Mouse (Mus musculus) forebrain, postnatal 0 days (tissue): ENCODE data around the gene Zbtb5. TPM values are rescaled to one million over a fixed set of nuclear protein-coding genes. Genes with fewer than 3 reads are reported as not detected.

Source experiments
- ATAC-seq: fragments of 200-750 bp; cut with Nextera tagmentation; 2 replicates; pipeline ENCODE4 v1.8.0; 2017; ENCODE audit warnings: mild to moderate bottlenecking, moderate library complexity
- DNase-seq: peaks from one replicate; pipeline ENCODE4 v3.0.0-alpha.2; 2015
- H3K27ac ChIP-seq: fragments of 300-500 bp; sonication (generic); 2 replicates; pipeline ENCODE4 v1.5.1; 2014; ENCODE audit warnings: low read depth, mild to moderate bottlenecking, antibody characterized with exemption, low read length, moderate library complexity, mixed read lengths
- H3K27me3 ChIP-seq: fragments of 300-500 bp; sonication (generic); 2 replicates; pipeline ENCODE4 v1.6.1; 2014; ENCODE audit warnings: mild to moderate bottlenecking, low read length, mixed read lengths; ENCODE audit not compliant: insufficient read depth
- H3K36me3 ChIP-seq: fragments of 300-500 bp; sonication (generic); 2 replicates; pipeline ENCODE4 v1.6.1; 2014; ENCODE audit warnings: mild to moderate bottlenecking, moderate library complexity; ENCODE audit not compliant: insufficient read depth
- H3K4me1 ChIP-seq: fragments of 300-500 bp; sonication (generic); 2 replicates; pipeline ENCODE4 v1.6.1; 2014; ENCODE audit warnings: antibody characterized with exemption; ENCODE audit not compliant: insufficient read depth
- H3K4me2 ChIP-seq: fragments of 300-500 bp; sonication (generic); 2 replicates; pipeline ENCODE4 v1.6.1; 2014; ENCODE audit warnings: low read depth, mild to moderate bottlenecking, moderate library complexity
- H3K4me3 ChIP-seq: fragments of 300-500 bp; sonication (generic); 2 replicates; pipeline ENCODE4 v1.5.1; 2014; ENCODE audit warnings: low read depth, low read length, mixed read lengths
- H3K9ac ChIP-seq: fragments of 300-500 bp; sonication (generic); 2 replicates; pipeline ENCODE4 v1.6.1; 2014; ENCODE audit warnings: mild to moderate bottlenecking
- H3K9me3 ChIP-seq: fragments of 300-500 bp; sonication (generic); 2 replicates; pipeline ENCODE4 v1.6.1; 2016; ENCODE audit warnings: low read length
- CTCF ChIP-seq: sonication (generic); IDR thresholded peaks from 2 replicates; pipeline ENCODE4 v1.5.1; 2016; ENCODE audit warnings: antibody characterized with exemption, control low read depth, low read depth
- WGBS: fragments of 180-500 bp; shearing (Covaris S2); extraction: QIAGEN DNeasy Blood & Tissue Kit; methylation state at CpG from one replicate; pipeline ENCODE4 v1.1.7; 2014; 5-methylcytosine and 5-hydroxymethylcytosine counted together
- polyA plus RNA-seq: library from polyadenylated mRNA; unstranded; fragments of >200 nt; fragmentation: Nextera tagmentation; extraction: Ambion mirVana; gene quantifications from 2 replicates; pipeline ENCODE4 v1.2.1, GENCODE M21; 2015
- total RNA-seq: library from RNA; depleted of rRNA; stranded (reverse); fragments of >200 nt; gene quantifications from 2 replicates; pipeline ENCODE4 v1.2.3, GENCODE M21; 2014

The Zbtb5 gene
- total and polyA plus RNA-seq, 2 experiments from 2014 or later = 32.1 to 49.7 TPM

DNA sequence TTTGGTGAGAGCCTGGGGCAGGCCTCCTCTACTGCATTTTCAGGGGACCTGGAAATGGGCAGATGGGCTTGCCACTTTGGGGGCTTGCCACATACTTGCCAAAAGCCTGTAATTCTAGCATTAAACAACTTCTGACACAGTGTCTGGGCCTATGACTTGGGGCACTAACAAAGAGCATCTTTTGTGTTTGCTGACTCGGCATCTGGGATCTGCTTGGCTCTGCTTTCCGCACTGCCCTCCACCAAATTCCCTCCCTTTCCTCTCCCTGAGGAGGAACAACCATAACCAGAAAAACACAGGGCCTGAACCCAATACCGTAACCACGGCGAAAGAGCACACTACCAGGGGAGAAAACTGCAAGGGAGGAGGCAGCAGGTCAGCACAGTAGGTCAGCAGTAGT, 21.7 kb downstream of the Zbtb5 start:
- TF ChIP-seq CTCF = no peak
- Histone ChIP-seq H3K9me3 (no peaks in the 10 kb centered on the region), H3K27ac (no peak overlapping the region), H3K9ac (no peak overlapping the region), H3K36me3 (peaks cover 34% of the 10 kb centered on the region), H3K4me1 (no peaks in the 10 kb centered on the region), H3K4me2 (no peak overlapping the region), H3K27me3 (no peaks in the 10 kb centered on the region), H3K4me3 (no peak overlapping the region)
- 84% methylated on average over 5 of the region's 5 CpGs for WGBS
- no peak for DNase-seq
- ATAC-seq = no peak

DNA sequence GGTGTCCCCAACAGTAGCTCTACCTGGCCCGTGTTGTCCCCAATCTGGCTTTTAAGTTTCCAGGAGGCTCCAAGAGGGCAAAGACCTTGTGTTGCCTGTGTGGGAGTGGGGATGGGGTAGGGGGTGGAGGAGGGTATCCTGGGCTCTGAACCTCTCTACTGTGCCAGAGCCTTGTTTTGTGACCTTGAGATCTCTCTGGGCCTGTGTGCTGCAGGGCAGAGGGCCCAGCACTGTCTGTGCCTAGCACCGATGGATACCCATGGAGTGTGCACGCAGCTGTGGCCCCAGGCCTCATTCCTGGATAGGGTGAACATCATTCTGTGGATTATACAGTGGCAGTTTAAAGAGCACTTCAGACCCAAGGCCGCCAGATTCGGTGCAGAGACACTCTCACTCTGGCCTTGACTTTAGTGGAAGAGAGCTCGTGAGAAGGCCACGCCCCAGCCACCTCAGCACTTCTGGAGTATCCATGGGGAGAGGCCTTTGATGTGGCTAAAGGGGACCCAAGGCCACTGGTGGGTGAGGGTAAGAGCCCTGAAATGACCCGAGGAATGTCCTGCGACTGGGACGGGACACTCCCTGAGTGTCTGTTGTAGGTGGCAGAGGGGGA, 29.0 kb downstream of the Zbtb5 start:
- Histone ChIP-seq H3K4me1 (peaks cover 8% of the 10 kb centered on the region; the same call in 1 of the 2 replicates), H3K27me3 (no peaks in the 10 kb centered on the region), H3K36me3 (no peaks in the 10 kb centered on the region; the same call in 1 of the 2 replicates), H3K27ac (no peak overlapping the region), H3K4me2 (no peak overlapping the region), H3K4me3 (no peak overlapping the region), H3K9me3 (no peaks in the 10 kb centered on the region), H3K9ac (no peak overlapping the region)
- WGBS = 92% methylated on average over 10 of the region's 10 CpGs
- ATAC-seq = no peak
- DNase-seq = no peak
- no peak for TF ChIP-seq CTCF

DNA sequence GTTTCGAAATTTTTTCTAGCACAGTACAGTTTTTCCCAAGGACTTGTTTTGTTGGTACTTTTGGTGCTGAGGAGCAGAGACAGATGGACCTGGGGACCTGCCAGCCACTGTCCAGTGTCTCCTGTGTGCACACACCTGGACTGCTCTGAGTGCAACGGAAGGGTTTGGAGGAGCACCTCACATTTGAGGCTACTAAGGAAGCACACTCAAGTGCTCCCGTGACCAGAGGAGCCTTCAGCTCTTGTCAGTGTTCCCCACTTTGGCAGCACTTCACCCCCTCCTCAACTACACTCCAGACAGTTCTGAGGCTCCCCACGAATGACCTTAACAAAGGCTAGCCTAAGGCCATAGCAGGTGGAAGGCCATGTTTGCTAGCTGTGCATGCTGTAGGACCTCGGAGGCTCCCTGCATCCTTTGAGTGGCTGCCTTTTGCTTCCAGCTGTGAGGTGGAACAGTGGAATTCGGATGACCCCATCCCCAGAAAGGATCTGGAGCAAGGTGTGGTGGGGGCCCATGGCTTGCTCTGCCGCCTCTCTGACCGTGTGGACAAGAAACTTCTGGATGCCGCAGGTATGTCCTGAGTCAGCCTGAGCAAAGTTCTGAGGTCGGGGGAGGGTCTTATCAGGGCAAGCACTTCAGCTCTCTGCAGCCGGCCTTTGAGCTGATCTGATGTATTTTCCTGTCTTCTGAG, 29.6 kb downstream of the Zbtb5 start:
- no peak overlapping the region for H3K4me2 ChIP-seq

DNA sequence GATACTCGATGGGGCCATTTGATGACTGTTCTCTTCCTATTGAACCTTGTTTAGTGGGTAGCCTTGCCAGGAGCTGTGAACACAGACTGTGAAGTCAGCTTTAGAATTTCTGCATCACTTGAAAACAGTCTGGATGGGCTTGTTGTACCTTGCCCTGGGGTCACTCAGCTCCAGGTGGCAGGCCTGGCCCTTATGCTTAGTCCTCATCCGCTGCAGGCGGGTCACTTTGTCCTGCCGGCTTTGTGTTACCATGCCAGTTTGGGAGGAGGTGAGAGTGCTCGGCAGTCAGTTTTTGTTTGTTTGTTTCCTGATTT, 30.3 kb downstream of the Zbtb5 start:
- H3K9me3 ChIP-seq = no peaks in the 10 kb centered on the region
- H3K36me3 ChIP-seq = no peaks in the 10 kb centered on the region
- H3K27ac ChIP-seq = no peak overlapping the region
- no peaks in the 10 kb centered on the region for H3K27me3 ChIP-seq
- H3K4me1 ChIP-seq = peaks cover 8% of the 10 kb centered on the region; the same call in 1 of the 2 replicates
- peak overlapping the region; percentile 6; the same call in 1 of the 2 replicates for H3K9ac ChIP-seq
- no peak for TF ChIP-seq CTCF
- ATAC-seq (no peak), DNase-seq (peak; percentile 16)
- H3K4me3 ChIP-seq = peak overlapping the region; percentile 52
- 8% methylated on average over 5 of the region's 5 CpGs for WGBS
- H3K4me2 ChIP-seq = peak overlapping the region; percentile 93

More for the DNA sequence above, 29.6 kb downstream of the Zbtb5 start:
- DNase-seq = no peak
- Histone ChIP-seq H3K9me3 (no peaks in the 10 kb centered on the region), H3K27me3 (no peaks in the 10 kb centered on the region), H3K36me3 (no peaks in the 10 kb centered on the region; the same call in 1 of the 2 replicates), H3K9ac (no peak overlapping the region), H3K4me3 (no peak overlapping the region), H3K27ac (no peak overlapping the region), H3K4me1 (peaks cover 8% of the 10 kb centered on the region; the same call in 1 of the 2 replicates)
- WGBS = 75% methylated on average over 11 of the region's 11 CpGs
- no peak for ATAC-seq
- no peak for TF ChIP-seq CTCF

DNA sequence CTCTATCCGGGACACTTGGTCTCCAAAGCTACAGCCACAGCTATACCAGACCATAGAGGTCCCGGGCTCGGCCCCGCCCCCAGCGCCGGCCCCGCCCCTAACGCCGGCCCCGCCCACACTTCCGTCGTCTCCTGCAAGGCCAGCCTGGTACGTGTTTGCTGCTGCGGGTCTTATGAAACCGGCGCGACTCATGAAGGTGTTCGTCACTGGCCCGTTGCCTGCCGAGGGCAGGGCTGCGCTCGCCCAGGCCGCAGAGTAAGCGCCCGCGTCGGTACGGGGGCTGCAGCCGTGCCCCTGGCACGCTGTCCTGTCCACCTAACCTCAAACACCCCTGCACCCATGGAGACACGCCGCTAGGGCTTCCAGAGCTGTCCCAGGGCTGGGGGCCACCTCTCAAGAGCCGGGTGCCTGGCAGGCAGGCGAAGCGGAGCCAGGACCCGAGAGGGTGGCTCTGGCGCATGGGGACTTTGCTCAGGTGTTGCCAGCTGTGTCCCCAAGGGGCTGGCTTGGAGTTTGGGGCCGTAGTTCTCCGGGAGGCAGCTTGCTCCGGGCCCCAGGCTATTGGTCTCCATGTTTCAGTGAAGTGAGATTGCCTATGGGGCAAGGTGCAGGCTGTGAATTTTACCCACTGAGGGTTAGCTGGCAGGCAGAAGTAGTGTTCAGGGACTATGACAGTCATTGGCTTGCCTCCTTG, 30.8 kb downstream of the Zbtb5 start, which contains the start of gene Grhpr:
TSS of gene Grhpr (plus strand) at position 116 of the 694 bp plus-strand sequence.
- peaks cover 8% of the 10 kb centered on the region; the same call in 1 of the 2 replicates for H3K4me1 ChIP-seq
- H3K9ac ChIP-seq = peak within 1 kb of the TSS; percentile 57
- H3K36me3 ChIP-seq = no peaks in the 10 kb centered on the region
- 4% methylated on average over 40 of the region's 40 CpGs for WGBS
- no peak within 1 kb of the TSS for H3K27ac ChIP-seq
- no peaks in the 10 kb centered on the region for H3K27me3 ChIP-seq
- ATAC-seq = peak; percentile 90
- H3K9me3 ChIP-seq = no peaks in the 10 kb centered on the region
- TF ChIP-seq CTCF = no peak; the same call in 1 of the 2 replicates
- peak within 1 kb of the TSS; percentile 93 for H3K4me2 ChIP-seq
- DNase-seq = peak; percentile 68
- peak within 1 kb of the TSS; percentile 52 for H3K4me3 ChIP-seq

DNA sequence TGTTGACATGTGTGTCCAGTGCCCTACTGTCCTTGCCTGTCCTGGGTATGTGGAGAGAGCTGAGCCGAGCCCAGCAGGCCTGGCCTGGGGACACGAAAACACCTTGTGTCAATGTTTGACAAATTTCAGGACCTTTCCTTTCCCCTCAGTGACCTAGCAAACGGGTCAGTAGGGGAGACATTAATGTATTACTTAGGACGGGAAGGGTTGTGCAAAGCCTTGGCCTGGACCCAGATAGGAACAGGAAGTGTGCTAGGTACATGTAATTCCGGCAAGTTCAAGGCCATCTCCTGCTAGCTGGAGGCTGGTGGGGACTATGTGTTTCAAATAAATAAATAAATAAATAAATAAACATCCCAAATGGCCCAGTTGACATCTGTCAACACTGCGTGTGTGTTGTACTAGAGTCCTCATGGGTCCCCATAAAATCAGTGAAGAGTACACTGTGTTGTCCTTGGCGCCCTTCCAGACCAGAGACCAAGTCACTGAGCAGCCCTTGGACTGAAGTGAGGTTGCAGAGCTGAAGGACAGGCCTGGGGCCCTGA, 32.3 kb downstream of the Zbtb5 start:
- DNase-seq (no peak), ATAC-seq (no peak)
- H3K4me2 ChIP-seq = no peak overlapping the region
- no peak overlapping the region for H3K27ac ChIP-seq
- no peaks in the 10 kb centered on the region for H3K9me3 ChIP-seq
- H3K36me3 ChIP-seq = no peaks in the 10 kb centered on the region
- no peak for TF ChIP-seq CTCF
- H3K4me1 ChIP-seq = peaks cover 8% of the 10 kb centered on the region; the same call in 1 of the 2 replicates
- 82% methylated on average over 7 of the region's 7 CpGs for WGBS
- H3K4me3 ChIP-seq = no peak overlapping the region
- H3K27me3 ChIP-seq = no peaks in the 10 kb centered on the region
- H3K9ac ChIP-seq = no peak overlapping the region
